Mouse (Mus musculus): ENCODE data around the gene Slc46a1. TPM values are rescaled to one million over a fixed set of nuclear protein-coding genes. Genes with fewer than 3 reads are reported as not detected.

The Slc46a1 gene
- total RNA-seq, 2 experiments from 2014 or later = 2.4 to 5.8 TPM

GRCm38 (mm10) chr11:78500623-78501202 lies 35.2 kb downstream of the Slc46a1 start:
- no peak for ATAC-seq (replicated peaks; ENCODE audit: poor library complexity)

GRCm38 (mm10) chr11:78501529-78501928 lies 36.0 kb downstream of the Slc46a1 start:
- ATAC-seq (replicated peaks; ENCODE audit: poor library complexity) = no peak

GRCm38 (mm10) chr11:78502909-78503650 lies 37.6 kb downstream of the Slc46a1 start, which contains the start of gene Sebox:
TSS of gene Sebox (plus strand) at chr11:78503447.
- no peak for ATAC-seq (replicated peaks; ENCODE audit: poor library complexity)

- ATAC-seq (replicated peaks; ENCODE audit: poor library complexity) = no peak
Measured at GRCm38 (mm10) chr11:78505430-78505829, 39.9 kb downstream of the Slc46a1 start.

- peak; percentile 39; the same call in 1 of the 2 replicates for ATAC-seq (replicated peaks; ENCODE audit: poor library complexity)
Measured at GRCm38 (mm10) chr11:78509148-78509547, 43.7 kb downstream of the Slc46a1 start.

GRCm38 (mm10) chr11:78512025-78512957 lies 46.8 kb downstream of the Slc46a1 start, which contains the start of the genes Tmem199 and Poldip2:
TSS of gene Tmem199 (minus strand) at chr11:78512172.
TSS of gene Poldip2 (plus strand) at chr11:78512193.
- ATAC-seq (replicated peaks; ENCODE audit: poor library complexity) = peak; percentile 97

- ATAC-seq (replicated peaks; ENCODE audit: poor library complexity) = no peak
Measured at GRCm38 (mm10) chr11:78513106-78513790, 47.8 kb downstream of the Slc46a1 start.

- peak; percentile 47; the same call in 1 of the 2 replicates for ATAC-seq (replicated peaks; ENCODE audit: poor library complexity)
Measured at GRCm38 (mm10) chr11:78515549-78516325, 50.2 kb downstream of the Slc46a1 start.

- no peak for ATAC-seq (replicated peaks; ENCODE audit: poor library complexity)
Measured at GRCm38 (mm10) chr11:78518931-78519330, 53.4 kb downstream of the Slc46a1 start.

Other genes starting within 250 kb of the Slc46a1 start
- 71.8 and 79.5 TPM in 2 replicates for gene Sdf2, start 220.0 kb upstream of the Slc46a1 start, total RNA-seq (2015)
- 36.0 and 38.3 TPM in 2 replicates for gene Sdf2, start 220.0 kb upstream of the Slc46a1 start, total RNA-seq (2017)
- 34.5 and 36.7 TPM in 2 replicates for gene Supt6, start 219.7 kb upstream of the Slc46a1 start, total RNA-seq (2015)
- 35.9 and 39.9 TPM in 2 replicates for gene Supt6, start 219.7 kb upstream of the Slc46a1 start, total RNA-seq (2017)
- gene 2610507B11Rik, start 203.9 kb upstream of the Slc46a1 start, total RNA-seq (2015) = 49.4 and 56.6 TPM in 2 replicates
- gene 2610507B11Rik, start 203.9 kb upstream of the Slc46a1 start, total RNA-seq (2017) = 71.2 and 71.5 TPM in 2 replicates
- 0.22 and 0.30 TPM in 2 replicates for gene BC030499, start 174.9 kb upstream of the Slc46a1 start, total RNA-seq (2015)
- gene BC030499, start 174.9 kb upstream of the Slc46a1 start, total RNA-seq (2017) = 0.14 and 2.0 TPM in 2 replicates
- gene Spag5, start 164.2 kb upstream of the Slc46a1 start, total RNA-seq (2015) = 27.0 and 30.0 TPM in 2 replicates
- 52.6 and 54.0 TPM in 2 replicates for gene Spag5, start 164.2 kb upstream of the Slc46a1 start, total RNA-seq (2017)
- gene Aldoc, start 142.7 kb upstream of the Slc46a1 start, total RNA-seq (2015) = 0.15 and 1.0 TPM in 2 replicates
- gene Aldoc, start 142.7 kb upstream of the Slc46a1 start, total RNA-seq (2017) = 0.17 and 0.54 TPM in 2 replicates
- 25.6 and 28.6 TPM in 2 replicates for gene Pigs, start 137.3 kb upstream of the Slc46a1 start, total RNA-seq (2015)
- 13.3 and 15.6 TPM in 2 replicates for gene Pigs, start 137.3 kb upstream of the Slc46a1 start, total RNA-seq (2017)
- gene Unc119, start 122.2 kb upstream of the Slc46a1 start, total RNA-seq (2015) = 27.2 and 34.4 TPM in 2 replicates
- gene Unc119, start 122.2 kb upstream of the Slc46a1 start, total RNA-seq (2017) = 25.7 and 29.2 TPM in 2 replicates
- gene Foxn1, start 79.1 kb upstream of the Slc46a1 start, total RNA-seq (2015) = not detected in 2 replicates
- gene Foxn1, start 79.1 kb upstream of the Slc46a1 start, total RNA-seq (2017) = not detected in 2 replicates
- gene Slc13a2, start 43.5 kb upstream of the Slc46a1 start, total RNA-seq (2015) = 0.10 and 1.0 TPM in 2 replicates
- 0.04 and 0.44 TPM in 2 replicates for gene Slc13a2, start 43.5 kb upstream of the Slc46a1 start, total RNA-seq (2017)
- gene Sarm1, start 32.1 kb downstream of the Slc46a1 start, total RNA-seq (2015) = 0.17 and 0.24 TPM in 2 replicates
- gene Sarm1, start 32.1 kb downstream of the Slc46a1 start, total RNA-seq (2017) = 0.08 TPM in 1 of 2 replicates, not detected in the other
- not detected in 2 replicates for gene Vtn, start 33.4 kb downstream of the Slc46a1 start, total RNA-seq (2015)
- not detected in 2 replicates for gene Vtn, start 33.4 kb downstream of the Slc46a1 start, total RNA-seq (2017)
- not detected in 2 replicates for gene Sebox, start 37.8 kb downstream of the Slc46a1 start, total RNA-seq (2015)
- gene Sebox, start 37.8 kb downstream of the Slc46a1 start, total RNA-seq (2017) = not detected in 2 replicates
- 20.9 and 26.7 TPM in 2 replicates for gene Tmem199, start 46.5 kb downstream of the Slc46a1 start, total RNA-seq (2015)
- gene Tmem199, start 46.5 kb downstream of the Slc46a1 start, total RNA-seq (2017) = 27.5 and 34.4 TPM in 2 replicates
- 57.5 and 59.2 TPM in 2 replicates for gene Poldip2, start 46.5 kb downstream of the Slc46a1 start, total RNA-seq (2015)
- gene Poldip2, start 46.5 kb downstream of the Slc46a1 start, total RNA-seq (2017) = 59.2 and 77.8 TPM in 2 replicates
- gene Tnfaip1, start 70.6 kb downstream of the Slc46a1 start, total RNA-seq (2015) = 8.9 and 9.3 TPM in 2 replicates
- gene Tnfaip1, start 70.6 kb downstream of the Slc46a1 start, total RNA-seq (2017) = 4.2 and 5.5 TPM in 2 replicates
- gene Ift20, start 70.7 kb downstream of the Slc46a1 start, total RNA-seq (2015) = 112 and 130 TPM in 2 replicates
- 158 and 160 TPM in 2 replicates for gene Ift20, start 70.7 kb downstream of the Slc46a1 start, total RNA-seq (2017)
- 102 and 108 TPM in 2 replicates for gene Tmem97, start 85.1 kb downstream of the Slc46a1 start, total RNA-seq (2015)
- gene Tmem97, start 85.1 kb downstream of the Slc46a1 start, total RNA-seq (2017) = 77.5 and 77.9 TPM in 2 replicates
- 15.8 and 19.5 TPM in 2 replicates for gene Nlk, start 231.7 kb downstream of the Slc46a1 start, total RNA-seq (2015)
- gene Nlk, start 231.7 kb downstream of the Slc46a1 start, total RNA-seq (2017) = 16.6 and 21.6 TPM in 2 replicates